11 mouse cellular contexts compared by ENCODE assay signal in genomic region chr5:64500866-64501265, GRCm38 (mm10).
DNase-seq lines count a peak whose midpoint lies in the region; ATAC-seq and TF ChIP-seq lines count a peak whose summit lies in the region.
"Had no signal": no experiment of that assay in that cellular context is flagged by ENCODE, and none has a peak within 500 bp of the region (broad histone marks: within the 10 kb centered on the region; RNA-seq: fewer than 3 reads in every experiment).

No protein-coding gene starts in this region.

- no peak overlapping the region for H3K4me3 ChIP-seq in forebrain, embryonic 10.5 days
- no peak overlapping the region for H3K4me3 ChIP-seq in forebrain, embryonic 13.5 days
- no peak overlapping the region for H3K4me3 ChIP-seq in lung, adult 2 months (replicated peaks; ENCODE audit: extremely low read depth, low read depth, low read length)
- H3K4me3 ChIP-seq in stomach, postnatal 0 days (ENCODE audit: low read depth, low read length) = no peak overlapping the region

- H3K9me3 ChIP-seq in forebrain, embryonic 10.5 days = no peaks in the 10 kb centered on the region
- no peaks in the 10 kb centered on the region for H3K9me3 ChIP-seq in forebrain, embryonic 13.5 days (replicated peaks)
- H3K9me3 ChIP-seq in stomach, postnatal 0 days (ENCODE audit: control insufficient read depth, low read length) = no peaks in the 10 kb centered on the region

- 0 out of 2 replicates have a peak overlapping the region, but pooled peaks have one; percentile 8 for H3K27ac ChIP-seq in forebrain, embryonic 10.5 days
- no peak overlapping the region for H3K27ac ChIP-seq in forebrain, embryonic 13.5 days
- peak overlapping the region; percentile 2; the same call in 1 of the 2 replicates for H3K27ac ChIP-seq in stomach, postnatal 0 days (replicated peaks)

- intact Hi-C loops in gastrocnemius, postnatal 14 days (cut with DNase I; ENCODE audit: low total_unique reads) = loop anchor here (10.0 kb wide), 1 partner anchor 106 kb away; no protein-coding TSS in a partner anchor
- intact Hi-C loops in left cerebral cortex, postnatal 14 days (cut with DNase I) = loop anchor here (5.0 to 10.0 kb wide), 2 partner anchors 206 to 361 kb away; no protein-coding TSS in a partner anchor

- H3K9ac ChIP-seq in forebrain, embryonic 13.5 days = no peak overlapping the region
- no peak overlapping the region for H3K9ac ChIP-seq in stomach, postnatal 0 days (ENCODE audit: low read length)

- H3K4me2 ChIP-seq in forebrain, embryonic 13.5 days = no peak overlapping the region
- no peak overlapping the region for H3K4me2 ChIP-seq in stomach, postnatal 0 days (replicated peaks; ENCODE audit: low read depth)

- no peaks in the 10 kb centered on the region for H3K36me3 ChIP-seq in forebrain, embryonic 10.5 days (replicated peaks)
- no peaks in the 10 kb centered on the region for H3K36me3 ChIP-seq in forebrain, embryonic 13.5 days (ENCODE audit: poor library complexity, severe bottlenecking)
- no peaks in the 10 kb centered on the region for H3K36me3 ChIP-seq in stomach, postnatal 0 days (ENCODE audit: control insufficient read depth, insufficient read depth, low read length)

- TF ChIP-seq POLR2A in lung, adult 2 months (IDR thresholded peaks at IDR 0.05; ENCODE audit: borderline replicate concordance, extremely low read depth, low read depth, low read length) = no peak

- TF ChIP-seq EP300 in stomach, postnatal 0 days (optimal IDR thresholded peaks at IDR 0.05) = no peak

- H3K4me1 ChIP-seq in forebrain, embryonic 10.5 days = peaks cover 37% of the 10 kb centered on the region
- peaks cover 20% of the 10 kb centered on the region for H3K4me1 ChIP-seq in forebrain, embryonic 13.5 days
- no peaks in the 10 kb centered on the region for H3K4me1 ChIP-seq in lung, adult 2 months (ENCODE audit: control insufficient read depth, insufficient read depth, low read length)
- peaks cover 2% of the 10 kb centered on the region for H3K4me1 ChIP-seq in stomach, postnatal 0 days (replicated peaks; ENCODE audit: control insufficient read depth, insufficient read depth)

- WGBS in forebrain, embryonic 10.5 days = 91% methylated on average over 4 of the region's 4 CpGs
- WGBS in forebrain, embryonic 13.5 days = 85% methylated on average over 4 of the region's 4 CpGs
- 70% methylated on average over 4 of the region's 4 CpGs for WGBS in lung, adult 2 months
- WGBS in stomach, postnatal 0 days = 67% methylated on average over 4 of the region's 4 CpGs

- ATAC-seq in forebrain, embryonic 13.5 days = no peak
- ATAC-seq in stomach, postnatal 0 days (ENCODE audit: low FRiP score, low TSS enrichment) = no peak

- no peak for DNase-seq in forebrain, embryonic 10.5 days (ENCODE audit: extremely low spot score, low spot score)
- DNase-seq in lung, adult 2 months = peak; percentile 27
- DNase-seq in lung, postnatal 4 days = no peak
- DNase-seq in gastrocnemius, postnatal 14 days = peak; percentile 52
- DNase-seq in stomach, postnatal 0 days (ENCODE audit: low spot score) = peak; percentile 40
- DNase-seq in left cerebral cortex, postnatal 14 days (ENCODE audit: low spot score in 2 of 2) = no peak
- no peak for DNase-seq in thymus, postnatal 36 days
- DNase-seq: cerebellum, postnatal 10 days; left cerebral cortex, postnatal 4 days; midbrain, embryonic 14.5 days had no signal

- no peak for TF ChIP-seq CTCF in lung, adult 2 months (IDR thresholded peaks at IDR 0.05; ENCODE audit: insufficient read depth, low read length)
- no peak for TF ChIP-seq CTCF in stomach, postnatal 0 days (IDR thresholded peaks at IDR 0.05; ENCODE audit: low read depth)

- 0 out of 2 replicates have a peak, but pooled peaks cover 5% of the 10 kb centered on the region for H3K27me3 ChIP-seq in forebrain, embryonic 10.5 days (ENCODE audit: poor library complexity, severe bottlenecking)
- H3K27me3 ChIP-seq in forebrain, embryonic 13.5 days = no peaks in the 10 kb centered on the region
- no peaks in the 10 kb centered on the region for H3K27me3 ChIP-seq in stomach, postnatal 0 days (ENCODE audit: control insufficient read depth, insufficient read depth, low read length)

Comparison
In these comparisons a context has a peak if more than half of its experiments do, and no peak if none do; other contexts are left out.
1. DNase-seq: peak in lung, adult 2 months (single experiment), gastrocnemius, postnatal 14 days (single experiment) and stomach, postnatal 0 days (single experiment); none in forebrain, embryonic 10.5 days (single experiment), lung, postnatal 4 days (0 of 2), left cerebral cortex, postnatal 14 days (0 of 2) and thymus, postnatal 36 days (0 of 2).